Mouse (Mus musculus) layer of hippocampus, adult 18-20 months (tissue): ENCODE results near the gene Repin1. TPM values are rescaled to one million over a fixed set of nuclear protein-coding genes. Genes with fewer than 3 reads are reported as not detected.

Source experiments
- DNase-seq, 2 experiments: peaks; one replicate each; pipeline ENCODE4 v3.0.0; 2022; ENCODE audit warnings: low spot score in 2 of 2
- total RNA-seq, 2 experiments: library from RNA; stranded (reverse); gene quantifications; 2 replicates each; pipeline ENCODE4 v1.2.3; 2021

Gene Repin1
- total RNA-seq, 2 experiments from 2014 or later = 48.0 to 51.0 TPM

DNA sequence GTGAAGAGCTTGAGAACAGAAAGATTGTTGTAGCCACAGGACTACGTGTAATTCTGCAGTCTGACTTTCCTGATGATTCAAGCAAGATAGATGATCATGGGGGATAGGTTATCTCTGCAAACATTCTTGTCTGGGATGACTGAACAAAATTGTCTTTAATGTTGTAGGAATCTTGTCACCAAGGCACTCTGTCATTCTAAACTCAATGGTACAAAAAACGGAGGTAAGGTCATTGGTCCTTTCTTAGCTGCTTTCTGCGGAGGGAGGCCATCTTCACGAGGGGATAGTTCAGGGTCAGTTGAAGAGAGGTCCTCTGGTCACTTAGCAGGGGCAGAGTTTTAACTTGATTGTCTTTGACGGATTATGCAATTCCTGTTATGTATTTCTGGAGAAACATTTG lies 14.9 kb upstream of the Repin1 start:
- DNase-seq = no peak

DNA sequence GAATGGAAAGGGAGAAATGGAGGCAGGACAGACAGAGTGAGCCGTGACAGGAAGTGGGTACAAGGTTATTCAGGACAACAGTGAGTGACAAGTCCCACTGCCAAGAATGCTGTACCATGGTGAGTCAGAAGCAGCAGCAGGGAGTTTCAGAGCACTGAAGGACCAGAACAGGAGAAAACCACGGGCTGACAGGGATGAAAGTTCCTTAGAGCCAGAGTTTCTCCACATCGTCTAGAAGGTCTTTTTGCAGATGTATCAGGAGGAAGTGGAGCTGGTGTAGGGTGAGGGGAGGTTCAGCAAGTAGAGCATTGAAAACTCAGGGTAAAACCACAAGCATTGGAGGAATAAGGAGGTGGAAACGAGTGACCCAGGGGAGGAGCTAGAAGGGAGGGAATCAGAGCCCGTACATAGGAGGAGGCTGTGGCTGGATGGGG lies 14.5 kb upstream of the Repin1 start:
- DNase-seq = no peak

DNA sequence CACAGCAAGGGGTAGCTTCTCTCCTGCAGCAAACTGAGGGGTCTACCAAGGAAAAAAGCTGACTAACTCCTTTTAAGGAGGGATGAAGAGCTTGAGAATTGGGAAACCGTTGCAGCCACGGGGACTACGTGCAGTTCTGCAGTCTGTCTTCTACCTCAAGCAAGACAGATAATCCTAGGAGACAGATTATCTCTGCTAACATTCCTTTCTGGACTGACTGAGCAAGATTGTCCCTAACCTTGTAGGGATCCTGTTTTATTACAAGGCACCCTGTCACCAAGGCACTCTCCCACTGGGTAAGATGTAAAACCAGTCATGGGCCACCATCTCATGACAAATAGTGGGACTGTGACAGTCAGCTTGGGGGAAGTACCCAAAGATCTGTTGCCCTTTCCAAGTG lies 12.4 kb upstream of the Repin1 start:
- no peak for DNase-seq

GRCm38 (mm10) chr6:48582037-48582436 lies 11.6 kb upstream of the Repin1 start:
- peak in 1 of 2 experiments; percentile 74 for DNase-seq

GRCm38 (mm10) chr6:48589194-48589750 lies 4.4 kb upstream of the Repin1 start, which contains the start of gene Gm45021:
Gm45021 (plus strand) TSS chr6:48589610.
- no peak for DNase-seq

DNA sequence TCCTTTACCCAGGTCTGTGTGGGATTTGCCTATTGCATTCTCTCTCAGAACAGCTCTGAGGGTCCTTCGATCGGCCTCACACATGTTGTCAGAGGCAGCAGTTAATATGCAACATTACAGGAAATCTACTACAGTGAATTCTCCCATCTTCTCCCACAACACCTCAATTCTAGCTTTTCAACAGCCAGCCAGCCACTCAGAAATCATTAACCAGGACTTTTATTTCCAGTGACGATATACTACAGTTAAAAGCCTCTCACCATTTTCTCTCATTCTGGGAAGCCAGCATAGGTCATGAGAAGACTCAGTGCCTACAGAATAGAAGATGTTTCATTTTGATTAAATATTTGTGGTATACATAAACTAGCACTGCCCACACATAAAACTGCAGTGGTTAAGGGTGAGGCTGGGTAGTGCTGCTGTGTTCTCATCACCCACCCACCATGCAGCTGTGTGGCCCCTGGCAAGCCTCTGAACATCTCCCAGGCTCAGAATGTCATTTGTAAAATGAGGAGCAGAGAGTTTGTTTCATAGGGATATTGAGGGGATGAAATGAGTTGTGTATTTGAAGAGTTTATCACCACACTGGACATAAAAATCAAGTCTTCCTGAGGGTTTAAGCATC lies 2.4 kb upstream of the Repin1 start:
- no peak for DNase-seq

- DNase-seq = no peak
These were observed 1.8 kb upstream of the Repin1 start for GRCm38 (mm10) chr6:48591871-48592270.

DNA sequence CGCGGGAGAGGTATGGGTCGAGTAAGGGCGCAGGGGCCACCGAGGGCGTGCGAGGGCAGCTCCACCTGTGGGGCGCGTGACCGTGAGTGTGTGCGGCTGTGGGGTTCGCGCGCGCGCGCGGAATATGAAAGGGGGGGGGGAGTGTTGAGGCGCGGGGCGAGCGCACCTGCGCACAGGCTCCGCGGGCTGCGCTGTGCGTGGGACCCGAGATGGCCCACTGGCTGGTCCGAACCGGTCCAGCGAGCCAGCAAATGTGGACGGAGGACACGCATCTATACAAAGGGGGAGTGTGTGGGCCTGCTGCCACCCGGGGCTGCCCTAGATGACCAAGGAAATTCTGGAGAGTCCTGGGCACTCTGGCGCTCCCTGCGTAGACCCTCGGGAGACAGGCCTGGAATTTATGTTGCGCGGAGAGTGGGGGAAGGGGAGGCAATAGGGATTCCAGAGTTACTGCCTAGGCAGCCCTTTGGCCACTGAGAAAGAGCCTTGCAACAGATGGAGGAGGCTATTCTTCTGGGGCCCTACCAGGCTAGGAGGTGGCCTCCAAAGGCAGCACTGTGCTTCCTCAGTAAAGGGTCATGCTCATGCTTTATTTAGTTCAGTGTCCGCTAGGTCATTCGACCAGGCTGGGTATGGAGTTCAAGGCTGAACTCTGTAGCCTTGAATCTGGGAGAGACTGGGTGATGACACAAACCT lies 508 bp downstream of the Repin1 start:
- DNase-seq = peak; percentile 48 to 54

DNA sequence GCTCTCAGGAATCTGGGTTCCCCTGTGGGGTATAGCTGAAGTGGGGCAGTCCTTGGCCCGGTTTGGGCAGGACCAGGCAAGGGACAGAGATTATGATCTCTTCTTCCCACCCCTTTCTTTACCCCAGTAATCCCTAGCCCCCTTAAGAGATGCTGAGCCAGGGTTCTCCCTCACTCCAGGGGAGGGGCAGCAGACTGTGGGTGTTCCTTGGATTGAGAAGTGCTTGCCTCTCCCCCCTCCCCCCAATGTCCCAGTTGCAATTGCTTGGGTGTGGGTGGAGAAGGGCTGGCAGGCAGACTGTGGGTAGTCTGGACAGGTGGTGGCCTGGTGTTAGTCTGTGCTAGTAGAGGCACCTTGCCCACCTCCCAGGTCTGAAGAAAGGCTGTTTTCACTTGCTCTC lies 1.6 kb downstream of the Repin1 start:
- DNase-seq = no peak

DNA sequence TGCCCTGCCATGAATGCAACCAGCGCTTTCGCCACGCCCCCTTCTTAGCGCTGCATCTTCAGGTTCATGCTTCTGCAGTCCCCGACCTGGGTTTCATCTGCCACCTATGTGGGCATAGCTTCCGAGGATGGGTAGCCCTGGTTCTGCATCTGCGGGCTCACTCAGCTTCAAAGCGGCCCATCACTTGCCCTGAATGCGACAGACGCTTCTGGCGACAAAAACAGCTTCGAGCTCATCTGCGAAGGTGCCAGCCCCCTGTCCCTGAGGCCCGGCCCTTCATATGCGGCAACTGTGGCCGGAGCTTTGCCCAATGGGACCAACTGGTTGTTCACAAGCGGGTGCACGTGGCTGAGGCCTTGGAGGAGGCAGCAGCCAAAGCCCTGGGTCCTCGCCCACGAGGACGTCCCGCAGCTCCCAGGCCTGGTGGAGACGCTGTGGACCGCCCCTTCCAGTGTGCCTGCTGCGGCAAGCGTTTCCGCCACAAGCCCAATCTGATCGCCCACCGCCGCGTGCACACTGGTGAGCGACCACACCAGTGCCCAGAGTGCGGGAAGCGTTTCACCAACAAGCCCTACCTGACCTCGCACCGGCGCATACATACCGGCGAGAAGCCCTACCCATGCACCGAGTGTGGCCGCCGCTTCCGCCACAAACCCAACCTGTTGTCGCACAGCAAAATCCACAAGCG lies 3.0 kb downstream of the Repin1 start:
- DNase-seq = no peak

DNA sequence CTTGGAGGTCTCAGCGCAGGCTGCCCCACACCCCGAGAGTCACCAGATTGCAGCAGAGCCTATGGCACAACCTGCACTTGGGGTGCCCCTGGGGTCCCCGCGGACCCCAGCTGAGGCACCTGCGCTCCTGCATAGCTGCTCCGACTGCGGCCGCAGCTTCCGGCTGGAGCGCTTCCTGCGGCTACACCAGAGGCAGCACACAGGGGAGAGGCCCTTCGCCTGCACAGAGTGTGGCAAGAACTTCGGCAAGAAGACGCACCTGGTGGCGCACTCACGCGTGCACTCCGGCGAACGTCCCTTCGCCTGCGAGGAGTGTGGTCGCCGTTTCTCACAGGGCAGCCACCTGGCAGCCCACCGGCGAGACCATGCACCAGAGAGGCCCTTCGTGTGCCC lies 3.5 kb downstream of the Repin1 start:
- no peak for DNase-seq

DNA sequence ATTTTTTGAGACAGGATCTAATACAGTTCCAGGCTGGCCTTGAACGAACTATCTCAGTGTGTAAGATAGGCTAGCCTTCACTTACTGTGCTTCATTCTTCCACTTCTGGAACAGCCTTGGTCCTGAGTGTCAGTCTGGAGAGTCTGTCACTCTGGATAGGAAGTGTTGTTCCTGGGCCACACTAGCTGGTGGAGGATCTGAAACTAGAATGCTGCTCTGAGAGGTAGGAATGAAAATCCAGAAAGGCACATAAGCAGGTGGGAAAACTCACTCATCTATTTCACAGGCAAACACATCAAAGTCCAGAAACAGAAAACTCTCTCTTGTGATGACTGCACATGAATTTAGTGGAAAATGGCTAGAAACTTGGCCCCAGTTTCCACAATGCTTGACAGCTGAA lies 6.9 kb downstream of the Repin1 start:
- no peak for DNase-seq

- peak; percentile 94 to 97 for DNase-seq
These were observed 7.8 kb downstream of the Repin1 start, which contains the start of gene Zfp775 for GRCm38 (mm10) chr6:48601271-48602079. Zfp775 (plus strand) TSS chr6:48602063.

DNA sequence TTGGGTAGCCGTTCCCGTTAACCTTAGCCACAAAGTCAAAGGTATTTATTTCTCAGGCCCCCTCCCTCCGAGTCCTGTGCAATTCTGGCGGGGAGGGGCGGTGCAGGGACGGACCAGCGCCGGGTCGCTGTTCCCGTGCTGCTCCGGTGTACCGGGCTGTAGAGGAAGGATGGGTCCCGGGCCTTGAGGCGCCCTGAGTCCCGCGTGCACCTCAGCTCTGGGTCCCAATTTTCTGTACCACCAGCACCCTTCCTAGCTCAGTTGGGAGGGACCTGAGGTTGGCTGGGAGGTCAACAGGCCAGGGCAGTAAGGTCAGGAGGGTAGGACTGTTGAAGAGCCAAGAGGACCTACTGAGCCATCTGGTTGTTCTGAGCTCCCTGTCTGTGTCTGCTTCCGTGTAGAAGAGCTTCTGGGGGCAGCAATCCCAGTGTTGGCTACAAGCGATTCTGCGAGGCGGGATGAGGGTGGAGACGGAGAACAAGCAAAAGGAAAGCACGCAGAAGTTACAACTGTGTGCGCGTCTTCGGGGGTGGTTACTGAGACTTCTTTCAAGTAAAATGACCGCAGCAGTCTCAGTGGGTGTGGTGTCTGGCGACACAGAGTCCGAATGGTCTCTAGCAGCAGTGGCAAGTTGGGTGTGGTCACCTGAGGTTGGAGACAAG lies 8.5 kb downstream of the Repin1 start:
- DNase-seq = peak in 1 of 2 experiments; percentile 49

GRCm38 (mm10) chr6:48608124-48608523 lies 14.4 kb downstream of the Repin1 start:
- no peak for DNase-seq

DNA sequence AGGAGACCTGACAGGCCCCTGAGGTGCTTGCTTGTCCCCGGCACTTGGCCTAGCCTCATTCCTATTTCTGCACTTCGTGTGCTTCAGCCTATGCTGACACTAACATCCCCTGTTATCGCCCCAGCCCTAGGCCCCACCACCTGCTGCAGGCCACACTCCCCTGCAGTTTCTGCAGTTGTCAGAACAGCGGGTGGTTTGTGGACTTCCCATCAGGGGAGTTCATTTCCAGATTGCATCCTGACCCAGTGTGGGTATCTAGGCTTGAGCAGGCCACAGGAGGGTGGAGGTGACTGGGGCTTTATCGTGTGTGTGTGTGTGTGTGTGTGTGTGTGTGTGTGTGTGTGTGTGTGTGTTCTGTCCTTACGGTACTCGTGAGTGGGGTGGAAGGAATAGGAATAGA lies 15.8 kb downstream of the Repin1 start:
- DNase-seq = no peak

GRCm38 (mm10) chr6:48610657-48611056 lies 17.0 kb downstream of the Repin1 start:
- no peak for DNase-seq

GRCm38 (mm10) chr6:48613464-48613863 lies 19.8 kb downstream of the Repin1 start:
- no peak for DNase-seq

- DNase-seq = no peak
These were observed 21.1 kb downstream of the Repin1 start for GRCm38 (mm10) chr6:48614756-48615155.

DNA sequence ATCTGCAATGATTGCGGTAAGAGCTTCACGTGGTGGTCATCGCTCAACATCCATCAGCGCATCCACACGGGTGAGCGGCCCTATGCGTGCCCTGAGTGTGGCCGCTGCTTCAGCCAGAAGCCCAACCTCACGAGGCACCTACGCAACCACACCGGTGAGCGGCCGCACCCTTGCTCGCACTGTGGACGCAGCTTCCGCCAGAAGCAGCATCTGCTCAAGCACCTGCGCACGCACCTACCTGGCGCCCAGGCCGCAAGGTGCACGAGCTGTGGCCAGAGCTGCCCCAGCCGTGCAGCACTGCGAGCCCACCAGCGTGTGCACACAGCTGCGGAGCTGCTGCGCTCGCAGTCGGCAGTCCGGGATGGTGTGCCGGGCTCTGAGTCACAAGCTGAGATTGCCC lies 26.3 kb downstream of the Repin1 start:
- DNase-seq = no peak
